Mouse (Mus musculus) neutrophil, adult 5-6 weeks (primary cell): ENCODE results near the gene Runx2. TPM values are rescaled to one million over a fixed set of nuclear protein-coding genes. Genes with fewer than 3 reads are reported as not detected.

Experiments used
- ATAC-seq: fragments of 151-379, 151-347 bp; 2 replicates; pipeline ENCODE4 v1.8.0; 2017; ENCODE audit warnings: mild to moderate bottlenecking, moderate TSS enrichment; ENCODE audit not compliant: insufficient number of reproducible peaks, poor library complexity, low FRiP score, severe bottlenecking; ENCODE audit errors: extremely low read depth
- total RNA-seq: library from RNA; stranded (forward); fragments of 200-1000 nt; gene quantifications from 2 replicates; pipeline ENCODE4 v1.2.3, GENCODE M21; 2017

The Runx2 gene
- total RNA-seq, 1 experiment from 2014 or later = 9.8 TPM

DNA sequence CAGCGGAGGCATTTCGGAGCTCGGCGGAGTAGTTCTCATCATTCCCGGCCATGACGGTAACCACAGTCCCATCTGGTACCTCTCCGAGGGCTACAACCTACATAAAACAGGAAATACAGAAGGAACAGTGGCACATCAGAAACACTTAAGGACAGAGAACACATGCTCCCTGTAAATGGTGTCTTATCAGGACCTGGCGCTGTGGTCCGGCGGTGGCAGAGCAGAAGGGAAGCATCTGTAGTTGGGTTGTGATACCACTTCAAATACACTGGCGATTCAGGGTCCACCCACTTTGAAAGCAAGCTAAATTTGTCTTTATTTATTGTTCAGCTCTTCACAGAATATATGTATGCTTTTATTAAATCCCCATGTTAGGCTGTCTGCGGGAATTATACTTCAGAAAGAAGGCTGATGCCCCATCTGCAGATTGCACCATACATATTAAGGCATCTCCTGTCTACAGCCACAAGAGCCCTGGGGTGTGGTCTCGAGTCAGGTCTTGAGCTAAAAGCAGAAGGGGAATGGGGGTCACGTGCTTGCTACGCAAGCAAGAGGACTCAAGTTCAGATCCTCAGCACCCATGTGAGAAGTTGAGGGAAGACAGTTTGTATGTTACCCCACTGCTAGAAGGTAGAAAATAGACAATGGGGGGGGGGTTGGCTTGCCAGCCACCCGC is 89.7 kb downstream of the Runx2 start:
- peak; percentile 65; the same call in 1 of the 2 replicates for ATAC-seq

DNA sequence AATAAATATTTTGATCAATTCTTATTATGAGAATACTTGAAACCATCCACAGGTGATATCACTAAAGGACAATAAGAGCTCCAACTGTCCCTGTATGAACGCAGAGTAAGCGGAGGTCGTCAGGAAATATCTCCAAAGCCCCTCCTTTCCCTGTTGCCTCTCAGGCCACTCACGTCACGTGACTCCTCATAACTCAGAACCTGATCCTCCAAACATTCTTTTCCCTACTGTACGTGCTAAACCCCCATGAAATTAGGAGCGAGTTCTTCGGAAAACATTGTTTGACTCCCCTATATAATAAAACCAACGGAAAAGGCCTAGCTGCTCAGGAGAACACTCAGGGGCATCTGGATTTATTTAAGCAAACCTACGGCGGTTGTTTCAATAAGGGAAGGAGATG is 90.3 kb downstream of the Runx2 start:
- no peak for ATAC-seq

DNA sequence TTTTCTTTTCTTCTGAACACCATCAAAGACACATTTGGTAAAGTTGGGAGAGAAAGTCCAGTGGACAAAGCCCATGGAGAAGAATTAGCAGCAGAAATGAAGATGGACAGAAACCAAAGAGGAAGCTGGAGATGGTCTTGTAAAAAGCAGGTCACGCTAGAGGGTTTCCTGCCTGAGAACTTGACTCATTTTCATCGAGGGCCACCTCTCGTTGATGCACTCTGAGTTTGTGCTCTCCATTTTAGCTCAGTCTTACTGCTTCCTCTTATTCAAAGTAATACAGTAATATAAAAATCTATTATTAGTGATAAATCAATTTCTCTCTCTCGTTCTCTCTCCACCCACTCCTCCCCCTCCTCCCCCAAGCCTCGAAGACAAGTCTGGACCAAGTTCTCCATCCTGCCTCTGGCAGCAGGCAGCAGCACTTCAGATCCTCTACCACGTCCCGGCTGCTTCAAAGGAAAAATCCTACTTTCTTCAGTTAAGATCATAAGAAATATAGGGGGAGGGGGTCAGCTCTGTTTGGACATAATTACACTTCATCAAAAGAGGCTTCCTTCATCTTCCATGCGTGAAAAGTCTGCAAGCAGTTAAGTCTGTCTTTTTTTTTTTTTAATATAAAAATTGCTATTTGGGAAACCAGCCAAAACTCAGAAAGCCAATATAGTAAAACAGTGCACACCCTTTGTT is 92.3 kb downstream of the Runx2 start:
- ATAC-seq = no peak

DNA sequence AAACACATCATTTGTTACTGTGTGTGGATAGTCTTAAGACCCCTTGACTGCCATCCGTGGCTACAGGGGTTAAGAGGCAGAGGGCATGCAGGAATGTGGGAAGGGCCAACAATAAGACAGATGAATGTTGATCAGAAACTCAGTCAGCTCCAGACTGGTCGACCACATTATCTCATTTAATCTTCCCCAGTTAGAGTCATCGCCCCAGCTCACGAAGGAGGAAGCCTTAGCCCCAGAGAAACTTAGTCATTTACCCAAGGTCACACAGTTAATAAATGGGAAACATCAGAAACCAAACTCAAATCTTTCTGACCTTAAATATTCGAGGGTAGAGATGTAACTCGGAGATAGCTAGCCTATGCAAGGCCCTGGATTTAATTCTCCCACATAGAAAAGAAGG is 96.0 kb downstream of the Runx2 start:
- no peak for ATAC-seq

DNA sequence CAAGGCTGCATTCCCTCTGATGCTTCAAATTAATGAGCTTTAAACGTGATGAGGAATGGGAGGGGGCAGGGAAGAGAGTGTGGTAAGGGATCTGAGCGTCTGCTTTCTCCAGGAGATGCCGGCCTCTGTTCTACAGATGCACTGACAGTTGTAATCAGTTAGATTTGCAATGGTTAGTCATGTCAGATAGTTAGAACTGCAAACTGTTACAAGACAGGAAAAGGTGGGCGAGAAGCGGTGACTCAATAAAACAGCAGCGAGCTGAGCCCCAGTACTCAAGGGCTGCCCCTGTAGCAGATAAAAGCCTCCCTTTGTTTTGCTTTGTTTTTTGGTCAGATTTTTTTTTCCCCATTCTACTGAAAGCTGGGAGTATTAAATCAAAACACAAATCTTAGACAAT is 96.6 kb downstream of the Runx2 start:
- ATAC-seq = no peak

DNA sequence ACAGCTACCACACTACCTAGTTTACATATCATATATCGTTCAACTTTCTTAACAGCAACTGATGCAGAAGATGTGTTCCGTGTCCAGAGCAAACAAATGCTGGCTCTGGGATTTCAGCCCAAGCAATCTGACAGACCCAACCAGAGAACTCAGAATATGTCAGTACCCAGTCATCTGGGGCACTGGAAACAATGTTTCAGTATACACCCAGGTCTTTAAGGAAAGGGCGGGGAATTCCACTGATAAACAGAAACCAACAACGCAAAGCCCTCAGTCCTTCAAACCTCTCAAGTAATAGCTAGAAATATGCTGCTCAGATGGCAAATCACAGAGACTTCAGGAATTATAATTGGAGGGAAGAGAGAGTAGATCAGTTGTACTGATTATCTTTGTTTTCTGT is 100.5 kb downstream of the Runx2 start:
- ATAC-seq = no peak

DNA sequence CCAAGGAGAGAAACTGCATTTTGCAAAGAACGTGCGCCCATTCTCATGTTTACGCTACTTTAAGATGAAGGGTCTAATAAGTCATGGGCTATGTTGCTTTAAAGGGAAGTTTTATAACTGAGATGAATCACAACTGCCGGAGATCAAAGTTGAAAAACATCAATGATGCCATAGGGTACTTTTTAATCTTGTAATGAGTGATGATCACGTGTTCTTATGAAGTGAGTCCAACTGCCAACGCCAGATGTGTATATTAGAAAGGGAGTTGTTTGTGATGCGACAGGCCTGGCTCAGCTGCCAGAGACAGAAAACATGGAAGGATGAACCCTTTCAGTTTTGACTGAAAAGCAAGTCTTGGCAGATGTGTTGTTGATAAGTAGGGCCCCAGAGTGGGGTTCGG is 101.2 kb downstream of the Runx2 start:
- ATAC-seq = no peak

DNA sequence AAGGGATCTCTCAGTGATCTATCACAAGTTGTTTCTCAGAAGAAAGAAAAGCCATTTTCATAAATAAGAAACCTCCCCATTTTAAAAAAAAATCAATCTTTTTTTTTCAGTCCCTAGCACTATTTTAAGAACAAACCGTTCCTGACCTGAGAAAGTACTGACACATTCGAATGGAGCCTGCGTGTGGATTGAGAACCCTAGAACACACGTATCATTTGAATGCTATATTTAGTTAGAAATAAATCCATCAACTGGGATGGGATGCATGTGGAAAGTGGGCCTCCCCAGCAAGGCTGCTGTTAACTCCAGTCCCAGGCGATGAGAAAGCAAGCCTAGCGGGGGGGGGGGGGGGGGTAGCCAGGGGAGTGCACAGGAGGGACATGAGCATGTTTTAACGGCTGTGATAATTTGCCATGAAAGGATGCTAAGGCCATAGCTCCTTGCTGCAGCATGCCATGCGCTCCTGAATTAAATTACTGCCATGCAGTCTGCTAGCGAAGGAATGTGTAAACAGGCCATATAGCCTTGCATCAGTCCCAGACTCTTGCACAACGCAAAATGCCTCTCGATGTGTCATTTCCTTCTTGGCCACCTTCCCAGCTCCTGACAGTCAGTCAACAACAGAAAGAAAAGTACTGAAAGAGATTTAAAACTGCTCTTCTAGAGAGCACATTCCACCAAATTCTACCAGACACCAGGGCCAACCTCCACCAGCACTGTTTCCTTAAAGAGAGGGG is 104.9 kb downstream of the Runx2 start:
- peak; percentile 77 for ATAC-seq

DNA sequence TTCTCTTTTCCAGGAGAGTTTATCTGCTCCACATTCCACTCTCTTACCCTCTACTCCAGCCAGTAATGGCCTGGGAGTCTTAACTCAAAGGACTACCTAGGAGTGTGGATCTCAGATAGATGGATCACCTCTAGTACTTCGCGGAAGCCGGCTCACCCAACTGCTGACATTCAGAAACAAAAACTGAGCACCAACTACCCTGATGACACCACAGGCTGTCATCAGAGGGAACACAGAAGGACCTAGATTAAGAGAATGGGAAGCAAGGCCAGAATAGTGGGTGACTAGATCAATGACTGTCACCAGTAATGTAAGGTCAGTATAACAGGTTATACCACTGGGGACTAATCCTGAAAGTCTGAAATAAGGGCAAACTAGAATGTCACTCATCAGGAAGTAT is 106.6 kb downstream of the Runx2 start:
- ATAC-seq = no peak

DNA sequence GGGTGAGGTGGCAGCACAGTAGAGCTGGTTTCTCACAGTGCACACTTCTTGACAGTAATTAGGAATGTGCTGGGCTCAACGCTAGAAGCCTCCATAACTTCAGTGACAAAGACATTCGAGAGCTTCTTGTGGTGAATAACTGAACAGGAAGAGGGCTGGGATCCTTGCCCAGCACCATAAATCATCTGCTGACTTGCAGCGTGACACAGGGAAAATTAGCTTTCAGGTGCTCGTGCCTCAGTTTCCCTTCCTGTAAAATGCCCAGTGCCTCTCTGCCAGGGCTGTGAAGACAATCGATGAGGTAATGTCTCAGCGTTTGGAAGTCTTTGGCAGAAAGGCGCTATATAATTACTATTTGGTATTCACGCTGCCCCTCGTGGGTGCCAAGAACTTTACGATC is 108.1 kb downstream of the Runx2 start:
- ATAC-seq = no peak

DNA sequence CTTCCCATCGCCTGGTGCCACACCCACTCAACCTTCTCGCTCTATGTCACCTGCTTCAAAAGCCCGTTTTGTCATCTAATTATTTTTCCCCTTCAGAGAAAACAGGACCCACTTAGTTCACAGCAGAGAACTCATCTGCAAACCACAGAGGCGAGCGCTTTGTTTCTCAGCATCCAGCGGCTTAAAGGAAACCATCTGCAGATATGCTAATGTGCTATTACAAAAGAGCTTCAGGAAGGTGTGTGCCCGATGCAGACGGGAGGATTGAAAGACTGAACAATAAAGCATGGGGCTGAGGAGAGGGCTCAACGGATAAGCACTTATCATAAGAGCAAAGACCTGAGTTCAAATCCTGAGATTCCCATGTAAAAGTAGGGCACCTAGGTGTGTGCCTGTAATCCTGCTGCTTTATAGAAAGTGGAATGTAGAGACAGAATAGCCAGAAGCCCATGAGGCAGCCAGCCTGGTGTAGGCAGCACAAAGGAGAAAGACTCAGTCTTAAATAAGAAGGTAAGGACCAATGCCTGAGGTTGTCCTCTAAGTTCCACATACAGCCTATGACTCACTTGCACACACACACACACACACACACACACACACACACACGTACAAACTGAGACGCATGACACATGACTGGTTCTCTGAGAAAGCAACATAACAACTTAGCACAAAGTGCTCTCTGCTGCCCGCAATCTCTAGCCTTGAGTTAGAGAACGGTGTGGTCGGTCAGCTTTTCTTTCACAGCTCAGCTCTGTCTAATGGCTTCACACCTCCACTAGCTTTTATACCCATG is 111.9 kb downstream of the Runx2 start:
- ATAC-seq = peak; percentile 61

DNA sequence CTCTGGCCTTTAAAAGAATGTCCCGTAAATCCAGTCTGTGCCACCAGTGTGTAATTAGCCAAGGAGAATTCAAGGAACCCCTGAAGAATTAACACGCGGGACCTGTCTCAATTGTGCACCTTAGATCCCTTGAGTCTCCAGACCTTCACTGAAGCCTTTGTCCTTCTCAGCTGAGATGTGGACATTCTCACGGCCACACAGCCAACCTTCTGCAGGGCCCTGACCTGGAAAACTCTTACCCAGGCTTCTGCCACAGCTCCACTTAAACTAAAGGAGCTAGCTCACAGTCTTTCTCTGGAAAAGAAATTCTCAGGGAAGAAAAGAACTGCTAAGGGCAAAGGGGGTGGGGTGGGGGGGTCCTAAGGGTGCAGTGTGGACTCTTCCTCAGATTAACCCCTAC is 113.1 kb downstream of the Runx2 start:
- no peak for ATAC-seq

DNA sequence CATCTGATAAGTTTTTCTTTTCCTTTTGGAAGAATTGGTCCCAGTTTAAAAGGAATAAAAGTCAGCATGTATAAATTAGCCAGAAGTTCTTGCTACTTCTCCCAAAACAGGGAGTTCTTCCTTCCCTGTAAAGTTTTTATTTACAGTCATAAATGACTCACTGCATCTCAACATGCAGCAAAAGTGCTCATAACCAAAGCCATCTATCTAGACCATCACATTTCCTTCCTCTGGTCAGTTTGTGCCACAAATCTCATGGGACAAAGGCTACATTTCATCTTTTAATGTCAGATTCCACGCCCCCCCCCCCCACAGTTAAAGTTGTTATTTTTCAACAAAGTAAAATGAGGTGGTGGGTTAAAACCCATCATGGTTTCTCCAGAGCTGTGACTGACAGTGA is 114.3 kb downstream of the Runx2 start:
- no peak for ATAC-seq

DNA sequence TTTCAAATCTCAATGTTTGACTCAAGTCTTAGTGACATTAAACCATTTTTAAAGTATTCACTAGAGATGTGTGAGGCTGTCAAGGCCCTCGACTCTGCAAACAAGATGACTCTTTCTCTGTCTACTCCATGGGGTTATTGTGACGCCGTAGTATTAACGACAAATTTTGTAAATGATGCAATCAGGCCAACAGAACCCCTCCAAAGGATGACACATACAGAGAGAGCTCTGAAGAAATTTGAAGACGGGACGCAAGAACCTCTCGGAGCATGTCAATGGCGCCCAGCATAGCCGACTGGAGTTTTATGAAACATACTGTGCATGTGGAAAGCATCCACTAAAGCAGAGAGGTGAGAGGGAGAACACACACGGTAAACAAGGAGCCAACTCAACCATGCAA is 117.5 kb downstream of the Runx2 start:
- no peak for ATAC-seq

DNA sequence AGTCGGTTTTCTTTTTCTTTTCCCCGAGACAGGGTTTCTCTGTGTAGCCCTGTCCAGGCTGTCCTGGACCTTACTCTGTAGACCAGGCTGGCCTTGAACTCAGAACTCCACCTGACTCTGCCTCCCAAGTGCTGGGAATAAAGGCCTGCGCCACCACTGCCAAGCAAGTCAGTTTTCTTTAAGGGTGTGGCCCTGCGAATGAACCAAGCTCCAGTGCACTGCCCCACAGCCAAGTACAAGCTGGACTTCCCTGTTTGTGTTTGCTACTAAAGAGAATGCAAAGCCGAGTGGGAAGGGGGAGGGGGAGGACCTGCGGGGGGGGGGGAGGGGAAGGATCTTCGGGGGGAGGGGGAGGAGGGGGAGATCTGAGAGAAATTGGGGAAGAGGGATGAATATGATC is 121.0 kb downstream of the Runx2 start:
- ATAC-seq = no peak

DNA sequence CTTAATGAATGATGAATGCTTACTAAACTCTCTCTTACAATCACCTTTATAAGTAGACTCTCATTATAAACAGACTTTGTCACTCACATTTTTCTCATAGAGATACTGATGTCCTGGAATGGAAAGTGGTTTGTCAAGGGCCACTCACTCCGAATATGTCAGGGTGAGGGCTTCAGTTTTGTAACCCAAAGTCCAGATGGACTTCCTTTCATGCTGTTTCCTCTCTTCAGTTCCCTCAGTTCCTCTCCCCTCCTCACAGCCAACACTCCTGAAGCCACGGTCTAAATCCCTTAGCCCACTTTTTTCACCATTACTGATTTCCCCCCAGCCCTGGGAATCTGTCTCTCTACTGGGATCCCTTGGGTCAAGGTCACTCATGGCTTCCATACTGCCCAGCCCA is 123.1 kb downstream of the Runx2 start:
- ATAC-seq = no peak

DNA sequence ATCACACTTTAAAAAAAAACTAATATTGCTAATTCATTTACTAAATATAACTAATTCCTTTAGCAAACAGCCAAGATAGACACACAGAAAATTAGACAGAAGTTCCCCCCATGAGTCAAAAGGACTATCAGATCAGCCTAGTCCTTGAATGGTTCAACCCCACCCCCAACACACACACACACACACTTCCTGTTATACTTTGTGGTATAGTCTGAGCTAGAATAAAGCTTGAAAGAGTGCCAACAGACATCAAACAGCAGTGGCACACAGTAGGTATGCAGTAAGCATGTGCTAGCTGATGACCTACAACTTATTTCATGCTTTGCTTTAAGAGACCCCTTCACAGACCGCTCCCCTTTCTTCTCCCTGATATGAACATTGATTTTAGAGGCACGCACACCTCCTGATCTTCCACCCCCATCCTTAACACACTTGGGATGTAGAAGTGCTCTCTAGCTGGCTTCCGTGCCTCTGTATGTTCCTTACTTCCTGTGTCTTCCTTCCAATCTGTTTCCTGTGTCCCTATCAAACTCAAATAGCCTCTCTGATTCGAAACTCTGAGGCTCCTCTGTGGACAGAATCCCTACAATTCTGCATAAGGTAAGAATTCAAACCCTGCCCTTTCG is 124.1 kb downstream of the Runx2 start:
- peak; percentile 44; the same call in 1 of the 2 replicates for ATAC-seq

DNA sequence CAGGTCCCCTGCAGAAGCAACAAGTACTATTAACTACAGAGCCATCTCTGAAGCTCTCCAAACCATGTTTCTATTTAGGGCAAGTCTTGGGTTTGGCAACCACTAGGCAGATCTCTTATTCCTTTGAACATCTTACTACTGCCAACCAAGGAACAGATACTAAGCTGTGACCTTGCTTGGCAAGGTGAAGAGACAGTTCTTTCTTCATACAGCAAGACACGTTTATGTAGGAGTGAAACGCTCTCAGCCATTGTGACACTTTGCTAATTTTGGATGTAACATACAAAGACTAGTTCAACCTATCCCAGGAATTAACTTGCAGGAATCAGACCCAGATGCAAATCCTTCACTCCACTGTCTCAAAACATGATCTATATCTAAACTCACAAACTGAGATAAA is 126.3 kb downstream of the Runx2 start:
- no peak for ATAC-seq

DNA sequence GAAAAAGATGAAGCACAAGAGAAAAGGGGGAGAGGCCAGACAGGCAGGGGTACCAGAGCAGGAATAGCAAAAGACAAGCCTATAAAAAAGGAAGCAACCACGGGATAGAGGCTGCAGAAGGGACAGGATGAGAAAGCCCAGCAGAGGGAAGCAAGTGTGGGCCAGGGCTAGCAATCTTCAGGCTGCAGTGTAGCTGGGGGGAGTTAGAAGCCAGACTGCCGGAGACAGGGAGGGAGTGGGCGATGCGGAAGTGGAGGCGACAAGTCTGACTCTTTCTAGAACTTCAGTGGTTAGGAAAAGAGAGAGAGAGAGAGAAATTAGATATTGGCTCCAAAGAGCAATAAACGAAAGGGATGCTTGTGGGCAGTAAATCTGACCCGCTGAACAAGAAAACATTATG is 129.1 kb downstream of the Runx2 start:
- ATAC-seq = no peak
